17 mouse cellular contexts compared by ENCODE assay signal in genomic region chr13:41408374-41408952, GRCm38 (mm10).
"Had no signal": no experiment of that assay in that cellular context is flagged by ENCODE, and none has a peak within 500 bp of the region (broad histone marks: within the 10 kb centered on the region; RNA-seq: fewer than 3 reads in every experiment).

No protein-coding gene starts in this region.

- H3K4me1 ChIP-seq: midbrain, embryonic 12.5 days; midbrain, embryonic 15.5 days; neural tube, embryonic 15.5 days had no signal

- H3K4me2 ChIP-seq: lung, embryonic 14.5 days; midbrain, embryonic 12.5 days; midbrain, embryonic 15.5 days; neural tube, embryonic 13.5 days; neural tube, embryonic 15.5 days had no signal

- H3K9me3 ChIP-seq: midbrain, embryonic 12.5 days; midbrain, embryonic 15.5 days; neural tube, embryonic 13.5 days; neural tube, embryonic 15.5 days had no signal

- ATAC-seq: midbrain, embryonic 15.5 days had no signal

- H3K27me3 ChIP-seq: midbrain, embryonic 12.5 days; midbrain, embryonic 15.5 days; neural tube, embryonic 13.5 days; neural tube, embryonic 15.5 days had no signal

- DNase-seq: lung, adult 18-20 months; lung, embryonic 14.5 days; lung, postnatal 10 days; lung, postnatal 4 days; retina, postnatal 1 day; right cerebral cortex, adult 18-20 months; right cerebral cortex, postnatal 25 days; right cerebral cortex, postnatal 4 days; spleen, adult 18-20 months; thymus, adult 18-20 months; thymus, postnatal 14 days; thymus, postnatal 36 days had no signal

- H3K4me3 ChIP-seq: midbrain, embryonic 12.5 days; midbrain, embryonic 15.5 days; myocyte; neural tube, embryonic 13.5 days; neural tube, embryonic 15.5 days had no signal

- H3K36me3 ChIP-seq: midbrain, embryonic 12.5 days; midbrain, embryonic 15.5 days; neural tube, embryonic 13.5 days; neural tube, embryonic 15.5 days had no signal

- H3K9ac ChIP-seq: lung, embryonic 14.5 days; midbrain, embryonic 12.5 days; midbrain, embryonic 15.5 days; neural tube, embryonic 13.5 days; neural tube, embryonic 15.5 days had no signal

- H3K27ac ChIP-seq: midbrain, embryonic 12.5 days; midbrain, embryonic 15.5 days; neural tube, embryonic 13.5 days; neural tube, embryonic 15.5 days had no signal
